Mouse (Mus musculus): ENCODE data around the gene Ddx23.

Gene Ddx23

GRCm38 (mm10) chr15:98608784-98609250 lies 53.9 kb downstream of the Ddx23 start:
- DNase-seq (ENCODE audit: low read depth in 1 of 2, low spot score in 2 of 2) = no peak

- no peak for DNase-seq (ENCODE audit: low read depth in 1 of 2, low spot score in 2 of 2)
Observed at GRCm38 (mm10) chr15:98608058-98608783, 54.5 kb downstream of the Ddx23 start.

GRCm38 (mm10) chr15:98607557-98607956 lies 55.1 kb downstream of the Ddx23 start:
- DNase-seq (ENCODE audit: low read depth in 1 of 2, low spot score in 2 of 2) = no peak

GRCm38 (mm10) chr15:98606739-98607138 lies 56.0 kb downstream of the Ddx23 start:
- no peak for DNase-seq (ENCODE audit: low read depth in 1 of 2, low spot score in 2 of 2)

- DNase-seq (ENCODE audit: low read depth in 1 of 2, low spot score in 2 of 2) = no peak
Observed at GRCm38 (mm10) chr15:98606051-98606536, 56.6 kb downstream of the Ddx23 start.

- DNase-seq (ENCODE audit: low read depth in 1 of 2, low spot score in 2 of 2) = no peak
Observed at GRCm38 (mm10) chr15:98604041-98604575, 58.6 kb downstream of the Ddx23 start.

- DNase-seq (ENCODE audit: low read depth in 1 of 2, low spot score in 2 of 2) = no peak
Observed at GRCm38 (mm10) chr15:98602921-98603458, 59.7 kb downstream of the Ddx23 start.

- DNase-seq (ENCODE audit: low read depth in 1 of 2, low spot score in 2 of 2) = no peak
Observed at GRCm38 (mm10) chr15:98602191-98602881, 60.4 kb downstream of the Ddx23 start.

GRCm38 (mm10) chr15:98601832-98602190 lies 60.9 kb downstream of the Ddx23 start:
- no peak for DNase-seq (ENCODE audit: low read depth in 1 of 2, low spot score in 2 of 2)

- DNase-seq (ENCODE audit: low read depth in 1 of 2, low spot score in 2 of 2) = no peak
Observed at GRCm38 (mm10) chr15:98600036-98600709, 62.5 kb downstream of the Ddx23 start.

- DNase-seq (ENCODE audit: low read depth in 1 of 2, low spot score in 2 of 2) = no peak
Observed at GRCm38 (mm10) chr15:98596609-98597008, 66.1 kb downstream of the Ddx23 start.

All from monocyte, adult 2 months (primary cell).